Mouse (Mus musculus): ENCODE data around the gene Hist1h1d. TPM values are rescaled to one million over a fixed set of nuclear protein-coding genes. Genes with fewer than 3 reads are reported as not detected.
A peak's percentile ranks its signal among the peaks of the same experiment; 100 is the strongest.
"Not testable (repeated sequence)": the region's sequence is repeated elsewhere in the genome, so short reads cannot be mapped to it uniquely, and the experiment has no call there.

The Hist1h1d gene
- polyA plus RNA-seq, 1 experiment: 0.12 TPM

DNA sequence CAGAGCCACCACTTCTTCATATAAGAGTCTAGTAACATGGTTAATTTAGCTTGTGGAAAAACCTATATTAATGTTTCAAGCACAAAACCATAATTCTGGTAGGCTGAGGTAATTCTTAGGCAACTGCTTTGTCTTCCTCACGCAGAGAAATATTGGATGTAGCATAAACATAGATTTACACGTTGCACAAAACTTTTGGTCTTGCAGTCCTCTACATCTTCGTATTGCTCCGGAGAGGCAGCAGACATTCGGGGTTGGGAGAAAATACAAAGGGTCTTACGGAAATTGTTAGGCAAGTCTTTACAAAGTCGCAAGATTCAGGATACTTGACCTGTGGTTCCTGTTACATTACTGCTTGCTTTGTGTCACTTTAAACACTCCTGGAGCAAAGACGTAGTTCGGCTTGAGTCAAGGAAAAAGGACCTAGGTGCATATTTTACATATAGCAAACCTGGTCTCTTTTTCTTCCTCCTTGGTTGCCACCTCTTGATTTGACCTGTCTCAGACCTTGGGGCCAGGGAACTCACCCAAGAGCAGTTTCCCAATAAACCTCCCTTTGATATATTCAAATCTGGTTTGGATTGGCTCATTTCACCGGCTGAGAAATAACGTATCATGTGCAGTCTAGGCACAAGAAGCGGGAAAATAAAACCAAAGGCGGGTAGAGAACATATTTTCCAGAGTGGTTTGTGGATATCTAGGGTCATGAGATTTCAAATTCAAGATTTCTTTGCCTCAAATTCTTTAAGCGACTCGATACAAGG is 18.5 kb upstream of the Hist1h1d start:
- TF ChIP-seq POLR2A (IDR thresholded peaks at IDR 0.05; ENCODE audit: borderline replicate concordance, extremely low read depth, low read depth, low read length): no peak
- no peak for TF ChIP-seq CTCF (IDR thresholded peaks at IDR 0.05; ENCODE audit: insufficient read depth, low read length)
- Histone ChIP-seq H3K4me1 (ENCODE audit: control insufficient read depth, insufficient read depth, low read length) (peaks cover 2% of the 10 kb centered on the region), H3K4me3 (replicated peaks; ENCODE audit: extremely low read depth, low read depth, low read length) (peak overlapping the region; percentile 13)
- no peak for DNase-seq
- WGBS: under 1% methylated on average over 15 of the region's 15 CpGs

GRCm38 (mm10) chr13:23535137-23536075 is 17.7 kb upstream of the Hist1h1d start, which contains the start of gene Hist1h3g:
TSS of gene Hist1h3g (plus strand) at chr13:23535422.
- peak within 1 kb of the TSS; percentile 59 for H3K4me3 ChIP-seq (replicated peaks; ENCODE audit: extremely low read depth, low read depth, low read length)
- DNase-seq: peak; percentile 78
- 1% methylated on average over 49 of the region's 62 CpGs for WGBS
- not testable (repeated sequence) for H3K4me1 ChIP-seq (ENCODE audit: control insufficient read depth, insufficient read depth, low read length)

DNA sequence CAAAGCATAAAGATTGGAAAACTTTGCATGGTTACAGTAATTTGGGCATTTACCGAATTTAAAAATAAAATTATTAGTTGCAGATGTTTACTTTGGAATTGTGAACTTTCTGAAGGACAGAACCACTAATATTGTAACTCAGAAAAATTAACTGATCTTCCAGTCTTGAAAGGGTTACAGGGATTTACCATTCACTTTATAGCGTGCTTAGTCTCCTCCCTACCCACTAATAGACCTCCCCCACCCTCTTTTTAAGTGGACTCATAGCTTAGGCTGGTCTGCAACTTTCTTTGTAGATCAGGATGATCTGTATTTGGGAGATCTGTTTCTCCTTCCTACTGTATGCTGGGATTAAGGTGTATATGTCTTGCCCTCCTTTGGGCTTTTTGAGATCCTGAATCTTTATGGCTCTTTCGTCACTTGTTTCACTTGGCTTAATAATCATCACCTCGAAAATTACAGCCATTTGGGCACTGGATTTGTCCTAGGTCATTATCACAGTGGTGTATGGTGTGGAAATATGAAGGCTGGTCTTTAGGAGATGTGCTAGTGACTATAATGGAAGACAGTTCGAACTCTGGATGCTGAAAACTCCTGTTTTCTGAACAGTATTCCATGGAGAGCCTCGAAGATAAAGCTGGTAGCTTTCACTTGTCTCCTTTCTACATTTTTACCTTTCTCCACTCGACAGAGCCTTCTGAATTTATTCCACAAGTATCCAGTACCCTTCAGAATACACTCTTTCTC is 16.8 kb upstream of the Hist1h1d start:
- WGBS: 17% methylated on average over 7 of the region's 7 CpGs
- DNase-seq: no peak
- no peak overlapping the region for H3K4me3 ChIP-seq (replicated peaks; ENCODE audit: extremely low read depth, low read depth, low read length)
- peaks cover 2% of the 10 kb centered on the region; the same call in 1 of the 2 replicates for H3K4me1 ChIP-seq (ENCODE audit: control insufficient read depth, insufficient read depth, low read length)
- no peak for TF ChIP-seq POLR2A (IDR thresholded peaks at IDR 0.05; ENCODE audit: borderline replicate concordance, extremely low read depth, low read depth, low read length)
- no peak for TF ChIP-seq CTCF (IDR thresholded peaks at IDR 0.05; ENCODE audit: insufficient read depth, low read length)

DNA sequence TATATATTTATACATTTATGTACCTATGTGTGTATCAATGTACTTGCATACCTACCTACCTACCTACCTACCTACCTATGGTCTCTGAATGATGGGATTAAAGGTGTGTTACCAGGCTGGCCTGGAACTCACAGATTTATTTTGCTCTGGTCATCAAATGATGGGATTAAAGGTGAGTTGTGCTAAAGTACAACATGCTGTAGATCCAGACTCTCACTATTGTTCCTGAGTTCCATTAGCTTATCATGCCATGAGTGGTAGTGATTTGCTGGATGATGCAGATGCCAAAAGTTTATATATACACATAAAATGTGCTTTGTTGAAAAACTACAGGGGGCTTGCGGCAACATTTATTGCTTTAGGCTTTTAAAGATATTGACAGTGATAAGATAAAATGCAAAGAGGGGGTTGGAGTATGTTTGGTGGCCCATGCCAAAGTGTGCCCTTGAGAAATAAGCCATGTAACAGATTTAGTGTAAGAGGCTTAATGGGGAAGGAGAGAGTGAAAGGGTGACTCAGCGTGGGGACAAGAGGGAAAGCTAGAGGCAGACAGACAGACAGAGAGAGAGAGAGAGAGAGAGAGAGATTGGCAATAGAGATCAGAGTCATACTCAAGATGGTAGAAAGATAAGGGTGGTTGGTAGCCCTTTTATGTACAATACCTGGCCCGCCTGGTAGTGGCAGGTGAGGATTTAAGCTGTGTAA is 15.9 kb upstream of the Hist1h1d start:
- DNase-seq: no peak
- Histone ChIP-seq H3K4me3 (replicated peaks; ENCODE audit: extremely low read depth, low read depth, low read length) (no peak overlapping the region), H3K4me1 (ENCODE audit: control insufficient read depth, insufficient read depth, low read length) (peaks cover 2% of the 10 kb centered on the region; the same call in 1 of the 2 replicates)
- TF ChIP-seq CTCF (IDR thresholded peaks at IDR 0.05; ENCODE audit: insufficient read depth, low read length) (no peak), POLR2A (IDR thresholded peaks at IDR 0.05; ENCODE audit: borderline replicate concordance, extremely low read depth, low read depth, low read length) (no peak)
- WGBS: 64% methylated on average over 3 of the region's 3 CpGs

GRCm38 (mm10) chr13:23538249-23538648 is 14.8 kb upstream of the Hist1h1d start:
- H3K4me1 ChIP-seq (ENCODE audit: control insufficient read depth, insufficient read depth, low read length): peaks cover 2% of the 10 kb centered on the region; the same call in 1 of the 2 replicates
- TF ChIP-seq POLR2A (IDR thresholded peaks at IDR 0.05; ENCODE audit: borderline replicate concordance, extremely low read depth, low read depth, low read length) (no peak), CTCF (IDR thresholded peaks at IDR 0.05; ENCODE audit: insufficient read depth, low read length) (no peak)
- no peak overlapping the region for H3K4me3 ChIP-seq (replicated peaks; ENCODE audit: extremely low read depth, low read depth, low read length)
- no peak for DNase-seq
- 81% methylated on average over 5 of the region's 5 CpGs for WGBS

GRCm38 (mm10) chr13:23539821-23540220 is 13.2 kb upstream of the Hist1h1d start:
- WGBS: 58% methylated on average over 1 of the region's 1 CpGs
- DNase-seq; H3K4me1 ChIP-seq (ENCODE audit: control insufficient read depth, insufficient read depth, low read length); H3K4me3 ChIP-seq (replicated peaks; ENCODE audit: extremely low read depth, low read depth, low read length): not testable (repeated sequence)

- TF ChIP-seq CTCF (IDR thresholded peaks at IDR 0.05; ENCODE audit: insufficient read depth, low read length) (no peak), POLR2A (IDR thresholded peaks at IDR 0.05; ENCODE audit: borderline replicate concordance, extremely low read depth, low read depth, low read length) (no peak)
- H3K4me1 ChIP-seq (ENCODE audit: control insufficient read depth, insufficient read depth, low read length): peaks cover 2% of the 10 kb centered on the region; the same call in 1 of the 2 replicates
- no peak overlapping the region for H3K4me3 ChIP-seq (replicated peaks; ENCODE audit: extremely low read depth, low read depth, low read length)
- 88% methylated on average over 3 of the region's 3 CpGs for WGBS
- no peak for DNase-seq
These were observed 11.6 kb upstream of the Hist1h1d start for GRCm38 (mm10) chr13:23541497-23541896.

- not testable (repeated sequence) for DNase-seq; H3K4me1 ChIP-seq (ENCODE audit: control insufficient read depth, insufficient read depth, low read length)
- 14% methylated on average over 3 of the region's 3 CpGs for WGBS
- H3K4me3 ChIP-seq (replicated peaks; ENCODE audit: extremely low read depth, low read depth, low read length): peak overlapping the region; percentile 41
These were observed 10.7 kb upstream of the Hist1h1d start for GRCm38 (mm10) chr13:23542225-23542980.

Measured in lung, adult 2 months (tissue).